Mouse (Mus musculus): ENCODE measurements around the gene Olfr771.

- TF ChIP-seq EP300 (IDR thresholded peaks at IDR 0.05; ENCODE audit: low read length) = no peak
- TF ChIP-seq CTCF (conservative IDR thresholded peaks at IDR 0.05 in 1 of 2, IDR thresholded peaks at IDR 0.05 in 1 of 2; ENCODE audit: low read depth in 2 of 2, low read length in 2 of 2) = no peak
- no peak for TF ChIP-seq POLR2A (IDR thresholded peaks at IDR 0.05; ENCODE audit: low read depth, low read length)
Observed at GRCm38 (mm10) chr10:129117761-129118160, 46.8 kb downstream of the Olfr771 start, which contains the start of gene Olfr769.
